Mouse (Mus musculus) spleen, adult 2 months (tissue): ENCODE data around the gene Rps18.

Source experiments
- CTCF ChIP-seq: fragments of 200-500 bp; IDR thresholded peaks from 2 replicates; pipeline ENCODE4 v1.5.1; 2011; ENCODE audit warnings: mild to moderate bottlenecking, inconsistent platforms; ENCODE audit not compliant: insufficient read depth, insufficient read length, insufficient replicate concordance; ENCODE audit errors: extremely low read depth
- POLR2A ChIP-seq: fragments of 200-500 bp; IDR thresholded peaks from 2 replicates; pipeline ENCODE4 v1.6.1; 2011; ENCODE audit warnings: low read depth, low read length, inconsistent platforms

DNA sequence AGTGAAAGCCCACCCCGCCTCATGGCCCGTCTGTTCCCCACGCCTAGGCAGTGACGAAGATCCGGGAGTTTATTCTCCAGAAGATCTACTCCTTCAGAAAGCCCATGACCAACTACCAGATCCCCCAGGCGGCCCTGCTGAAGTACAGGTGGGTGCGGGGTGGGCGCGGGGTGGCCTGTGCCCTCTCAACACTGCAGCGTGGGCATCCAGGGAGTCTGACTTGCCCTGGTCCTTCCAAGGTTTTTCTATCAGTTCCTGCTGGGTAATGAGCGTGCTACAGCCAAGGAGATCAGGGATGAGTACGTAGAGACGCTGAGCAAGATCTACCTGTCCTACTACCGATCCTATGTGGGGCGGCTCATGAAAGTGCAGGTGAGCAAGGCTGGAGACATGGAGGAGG, 4.1 kb upstream of the Rps18 start:
- no peak for TF ChIP-seq POLR2A
- TF ChIP-seq CTCF, result no peak
